Mouse (Mus musculus): ENCODE measurements at regions not wholly inside any gene's neighbourhood (a gene's known extent, or its start where the extent isn't known, plus 50 kb on each side); places are given as distances from the start of the nearest gene placed in this dataset.
"Not testable (repeated sequence)": the region's sequence is repeated elsewhere in the genome, so short reads cannot be mapped to it uniquely, and the experiment has no call there.

DNA sequence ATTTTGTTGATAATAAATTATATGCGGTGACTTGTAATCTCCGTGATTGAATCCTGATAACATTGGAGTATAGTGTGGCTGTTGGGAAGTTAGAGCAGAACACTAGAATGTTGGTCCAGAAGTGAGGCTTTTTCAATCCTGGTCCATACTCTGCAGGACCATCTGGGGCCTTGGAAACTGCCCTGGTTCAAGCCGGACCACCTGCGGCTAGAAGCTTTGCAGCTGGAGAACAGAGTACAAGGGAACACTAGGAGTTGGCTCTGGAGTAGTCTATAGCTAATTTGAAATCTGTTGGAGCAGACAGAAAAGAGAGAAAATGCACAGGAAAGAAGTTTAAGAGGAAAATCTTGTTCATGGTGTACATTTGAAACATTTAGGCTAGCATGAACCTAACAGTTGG, 79.0 kb downstream of the Casp12 start:
- in situ Hi-C loops (cut with MboI, MseI): no loop called here

DNA sequence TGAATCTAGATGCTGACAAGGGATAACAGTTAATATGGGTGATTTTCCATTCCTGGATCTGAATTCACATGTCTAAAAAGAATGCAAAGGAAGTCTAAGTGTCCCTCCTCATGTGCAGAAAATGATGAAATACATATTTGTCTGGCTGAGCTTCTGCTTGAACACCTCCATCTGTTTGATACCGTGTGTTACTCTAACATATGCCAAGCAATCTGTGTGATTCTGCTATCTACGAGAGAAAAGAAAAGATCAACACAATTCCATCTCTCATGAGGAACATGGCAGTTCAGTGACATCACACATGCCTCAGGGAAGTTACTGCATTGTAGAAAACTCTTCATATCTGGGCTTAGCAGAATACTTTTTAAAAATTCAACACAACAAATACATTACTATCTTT, 103.0 kb downstream of the Casp12 start:
- in situ Hi-C loops (cut with MboI, MseI): no loop called here

DNA sequence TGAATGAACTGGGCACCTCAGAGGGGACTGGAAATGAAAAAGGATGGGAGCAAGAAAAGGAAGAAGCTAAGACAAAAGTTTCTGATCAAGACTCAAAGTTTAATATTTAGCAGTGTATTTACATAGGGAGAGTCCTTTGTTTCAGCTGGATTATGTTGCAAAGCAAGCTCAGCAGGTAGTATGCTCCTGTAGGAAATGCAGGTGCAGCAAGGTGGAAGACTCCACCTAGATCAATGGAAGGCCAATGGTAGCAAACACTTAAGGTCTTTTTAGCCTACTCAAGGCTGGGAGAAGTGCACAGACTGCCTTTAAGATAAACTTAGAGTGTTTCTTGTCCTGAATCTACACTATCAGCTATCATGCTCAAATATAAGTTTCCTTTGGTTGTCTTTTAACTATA, 111.4 kb downstream of the Casp12 start:
- in situ Hi-C loops (cut with MboI, MseI): no loop called here

DNA sequence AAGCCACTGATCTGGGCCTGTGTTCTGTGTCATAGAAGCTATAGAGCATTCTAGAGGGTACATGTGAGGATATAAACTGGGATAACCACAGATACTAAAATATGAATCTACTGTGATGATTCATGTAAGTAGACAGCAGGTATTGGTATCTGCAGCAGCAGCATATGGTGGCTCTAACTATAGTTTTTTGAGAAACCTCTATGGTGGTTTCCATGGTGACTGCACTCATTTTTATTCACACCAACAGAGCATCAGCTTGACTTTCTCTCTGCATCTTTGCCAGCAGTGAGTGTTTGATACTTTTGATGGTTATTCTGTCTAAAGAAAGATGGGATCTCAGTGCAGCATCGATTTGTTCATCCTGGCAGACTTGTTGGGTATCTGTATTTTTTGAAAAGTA, 126.8 kb downstream of the Casp12 start:
- in situ Hi-C loops (cut with MboI, MseI): no loop called here

DNA sequence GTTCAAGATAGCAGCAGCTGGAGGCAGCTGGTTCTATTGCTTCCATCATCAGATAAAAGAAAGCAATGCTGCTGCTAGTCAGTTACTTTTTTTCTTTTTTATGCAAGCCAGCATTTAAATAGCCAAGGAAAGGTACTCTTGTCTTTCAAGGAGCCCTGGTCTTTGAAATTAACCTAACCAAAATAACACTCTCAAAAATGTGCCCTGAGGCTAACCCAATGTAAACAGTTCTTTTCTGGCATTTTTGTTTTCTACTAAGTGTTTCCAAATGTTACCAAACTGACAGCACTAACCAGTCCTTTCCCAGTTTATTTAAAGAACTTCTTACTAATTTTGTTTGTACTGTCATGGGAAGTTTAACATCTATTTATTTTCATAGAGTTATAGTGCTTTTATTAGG, 129.0 kb downstream of the Casp12 start:
- in situ Hi-C loops (cut with MboI, MseI): no loop called here

DNA sequence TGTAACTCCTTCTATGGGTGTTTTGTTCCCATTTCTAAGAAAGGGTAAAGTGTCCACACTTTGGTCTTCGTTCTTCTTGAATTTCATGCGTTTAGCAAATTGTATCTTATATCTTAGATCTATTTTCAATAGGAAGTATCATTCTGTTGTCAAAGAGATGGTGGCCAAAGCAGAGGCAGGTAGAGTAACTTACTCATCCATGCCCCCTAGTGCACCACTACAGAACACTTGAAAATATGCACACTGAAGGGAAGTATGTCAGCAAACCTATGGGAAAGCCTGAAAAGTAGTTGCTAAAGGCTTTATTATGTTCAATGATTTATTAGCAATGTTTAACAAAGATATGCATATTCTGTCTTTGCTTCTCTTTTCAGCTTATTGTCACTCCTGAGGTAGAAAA, 140.0 kb downstream of the Casp12 start:
- in situ Hi-C loops (cut with MboI, MseI): no loop called here

DNA sequence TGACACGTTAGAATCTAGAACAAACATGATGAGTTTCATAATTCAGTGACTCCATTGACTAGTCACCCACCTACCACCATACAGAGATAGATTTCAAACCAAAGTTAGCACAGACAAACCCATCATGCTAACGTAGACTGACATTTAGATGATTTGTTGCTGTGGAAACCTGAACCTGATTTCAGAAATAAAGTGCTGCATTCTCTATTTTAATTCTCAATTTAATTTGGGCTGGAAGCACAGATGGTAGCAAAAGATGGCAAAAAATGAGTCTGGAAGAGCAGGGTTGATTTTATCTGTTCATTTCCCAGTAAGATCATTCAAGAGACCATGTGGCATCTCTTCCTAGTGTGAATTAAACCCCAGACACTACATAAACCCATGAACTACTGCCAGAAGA, 151.6 kb downstream of the Casp12 start:
- in situ Hi-C loops (cut with MboI, MseI): no loop called here

DNA sequence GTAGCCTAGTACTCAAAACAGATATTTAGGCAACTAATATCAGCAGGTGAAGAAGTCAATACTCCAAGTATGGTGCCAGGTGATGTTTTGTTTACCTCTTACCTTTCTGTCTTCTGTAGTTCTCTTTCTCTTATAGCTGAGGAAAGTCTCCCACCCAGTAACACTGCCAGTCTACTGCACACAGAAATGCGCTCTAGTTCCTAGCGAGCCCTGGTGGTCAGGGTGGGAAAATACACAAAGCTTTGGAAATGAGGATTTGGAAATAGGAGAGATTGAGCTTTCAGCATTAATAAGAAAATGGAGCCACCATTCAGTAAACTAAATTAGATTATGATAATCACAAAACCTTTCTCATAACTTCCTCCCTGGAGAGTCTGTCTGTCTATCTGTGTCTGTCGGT, 153.1 kb downstream of the Casp12 start:
- in situ Hi-C loops (cut with MboI, MseI): no loop called here

DNA sequence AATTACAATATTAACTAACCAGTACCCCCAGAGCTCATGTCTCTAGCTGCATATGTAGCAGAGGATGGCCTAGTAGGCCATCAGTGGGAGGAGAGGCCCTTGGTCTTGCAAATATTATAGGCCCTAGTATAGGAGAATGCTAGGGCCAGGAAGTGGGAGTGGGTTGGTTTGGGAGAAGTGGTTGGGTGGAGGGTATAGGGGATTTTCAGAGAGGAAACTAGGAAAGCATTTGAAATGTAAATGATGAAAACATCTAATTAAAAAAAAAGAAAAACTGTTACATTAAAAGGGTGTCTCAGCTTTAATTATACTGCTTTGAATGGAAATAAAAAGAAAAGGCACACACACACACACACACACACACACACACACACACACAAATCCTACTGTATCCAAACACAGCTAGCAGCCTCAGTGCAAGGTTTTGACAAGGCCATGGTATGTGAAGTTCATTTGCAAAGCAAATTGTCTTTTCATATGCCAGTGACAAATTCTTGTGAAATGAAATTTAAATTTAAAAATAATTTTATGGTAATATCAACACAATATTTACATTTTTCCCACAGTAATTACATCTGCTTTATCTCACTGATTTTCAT, 180.6 kb downstream of the Casp12 start:
- in situ Hi-C loops (cut with MboI, MseI): no loop called here

DNA sequence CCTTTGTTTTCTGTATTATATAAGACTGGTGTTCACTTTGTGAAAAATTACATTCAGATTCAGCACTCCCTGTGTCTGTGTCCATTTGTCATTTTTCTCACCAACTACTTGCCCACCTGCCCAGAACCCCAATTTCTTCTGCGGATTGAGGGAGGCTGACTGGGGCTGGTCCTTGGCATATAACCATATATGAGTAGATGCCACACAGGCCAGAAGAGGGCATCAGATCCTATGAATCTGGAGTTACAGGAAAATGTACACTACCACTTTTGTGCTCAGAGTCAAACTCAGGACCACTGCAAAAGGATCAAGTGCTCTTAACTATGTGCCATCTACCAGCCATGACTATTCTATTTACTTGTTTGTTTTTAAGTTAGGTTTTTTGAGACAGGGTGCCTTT, 197.4 kb downstream of the Casp12 start:
- in situ Hi-C loops (cut with MboI, MseI): no loop called here

DNA sequence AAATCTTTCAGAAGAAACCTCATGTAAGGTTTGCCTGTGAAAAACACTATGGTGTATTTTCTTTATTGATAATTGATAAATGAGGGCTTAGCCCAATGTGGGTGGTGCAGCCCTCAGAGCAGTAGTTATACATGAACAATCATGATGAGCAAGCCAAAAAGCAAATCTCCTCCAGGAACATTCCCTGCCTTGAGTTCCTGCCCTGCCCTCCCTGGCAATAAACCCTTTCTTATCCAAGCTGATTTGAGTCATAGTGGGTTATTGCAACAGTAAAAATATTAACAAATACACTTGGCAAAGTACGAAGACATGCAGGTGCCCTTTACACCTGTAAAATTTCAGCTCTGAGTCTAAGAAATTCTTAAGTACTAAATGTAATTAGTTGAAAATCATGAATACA, 229.8 kb downstream of the Casp12 start:
- in situ Hi-C loops (cut with MboI, MseI): no loop called here

DNA sequence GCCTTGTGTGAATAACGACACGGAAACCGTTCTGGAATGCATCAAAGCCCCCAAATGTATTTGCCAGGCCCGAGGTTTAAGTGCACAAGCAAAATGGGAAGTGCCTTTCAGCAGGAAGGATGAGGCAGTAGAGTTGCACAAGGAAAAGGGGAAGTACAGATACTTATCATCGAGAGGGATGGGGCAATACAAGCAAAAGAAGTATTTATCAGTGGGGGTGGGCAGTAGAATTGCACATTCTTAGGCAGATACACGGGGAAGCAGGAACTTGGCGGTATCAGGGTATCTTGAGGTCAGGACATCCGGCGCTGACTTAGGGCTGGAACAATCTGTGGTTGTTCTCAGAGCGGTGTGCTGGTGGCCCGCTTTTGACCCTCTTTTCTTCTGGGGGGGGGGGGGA, 232.9 kb downstream of the Casp12 start:
- in situ Hi-C loops (cut with MboI, MseI): not testable (repeated sequence)

DNA sequence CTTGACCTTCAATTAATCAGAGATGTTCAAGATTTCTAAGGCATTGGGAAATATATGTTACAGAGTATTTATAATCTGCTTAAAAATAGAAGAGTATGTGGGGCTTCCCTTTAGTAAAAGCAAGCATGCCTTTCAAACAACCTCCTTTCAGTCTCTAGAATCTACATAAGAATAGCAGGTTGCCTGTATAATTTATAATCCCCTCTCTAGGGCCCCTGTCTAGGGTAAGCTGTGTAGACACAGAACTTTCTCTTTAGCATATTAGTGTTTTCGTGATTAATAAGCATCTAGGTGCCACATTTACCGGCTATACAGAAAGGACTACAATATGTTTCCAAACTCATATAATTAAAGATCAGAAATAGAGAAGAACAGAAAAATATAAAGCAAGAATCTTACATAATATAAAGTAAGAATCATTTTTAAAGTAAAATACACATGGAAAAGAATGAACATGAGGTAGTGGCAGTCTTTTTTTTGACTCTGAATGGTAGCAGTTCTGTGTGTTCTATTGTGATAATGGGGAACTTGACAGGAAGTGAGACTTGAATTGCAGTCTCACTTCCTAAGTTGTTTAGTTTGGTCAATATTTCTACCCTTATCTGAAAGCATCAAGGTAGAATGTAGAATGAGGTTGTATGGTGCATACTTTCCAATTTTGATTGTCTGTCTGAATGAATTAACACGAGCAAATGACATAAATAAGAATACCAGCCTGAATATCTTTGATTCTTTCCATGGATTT, 250.8 kb downstream of the Casp12 start:
- in situ Hi-C loops (cut with MboI, MseI): loop anchor here (10.0 kb wide), 1 partner anchor 1939 kb away; no protein-coding TSS in a partner anchor

DNA sequence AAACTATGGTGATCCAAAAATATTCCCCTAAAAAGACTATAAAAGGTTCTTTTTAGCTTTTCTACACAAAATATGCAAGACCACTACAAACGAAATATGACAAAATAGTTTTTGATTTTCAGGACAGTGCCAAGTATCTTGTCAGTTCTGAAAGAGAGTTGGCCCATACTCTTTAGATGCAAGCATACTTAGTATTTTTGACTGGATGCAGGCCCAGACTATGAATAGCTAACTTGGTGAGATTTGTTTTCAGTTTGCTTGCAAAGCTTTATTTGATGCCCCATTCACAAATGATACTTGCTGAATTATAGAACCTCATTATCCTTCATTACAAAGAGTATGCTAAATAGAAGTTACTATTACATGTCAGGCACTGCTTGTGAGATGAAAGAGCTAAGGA, 258.8 kb downstream of the Casp12 start:
- in situ Hi-C loops (cut with MboI, MseI): no loop called here

DNA sequence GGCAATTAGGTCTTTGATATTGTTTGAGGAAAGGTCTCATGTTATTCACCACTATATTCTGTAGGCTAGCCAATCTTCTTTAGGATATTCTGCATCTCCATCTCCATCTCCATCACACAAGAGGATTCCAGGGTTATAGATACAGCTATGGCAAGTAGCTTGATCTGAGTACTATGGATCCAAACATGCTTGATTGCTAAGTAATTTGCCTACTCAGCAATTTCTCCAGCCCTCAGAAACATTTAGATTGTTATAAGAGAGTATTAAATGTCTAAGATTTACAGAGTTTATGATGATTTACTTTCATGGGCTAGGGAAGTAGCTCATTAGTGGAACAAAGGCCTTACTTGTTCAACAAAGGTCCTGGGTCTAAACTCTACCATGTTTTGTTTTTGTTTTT, 259.8 kb downstream of the Casp12 start:
- in situ Hi-C loops (cut with MboI, MseI): no loop called here

DNA sequence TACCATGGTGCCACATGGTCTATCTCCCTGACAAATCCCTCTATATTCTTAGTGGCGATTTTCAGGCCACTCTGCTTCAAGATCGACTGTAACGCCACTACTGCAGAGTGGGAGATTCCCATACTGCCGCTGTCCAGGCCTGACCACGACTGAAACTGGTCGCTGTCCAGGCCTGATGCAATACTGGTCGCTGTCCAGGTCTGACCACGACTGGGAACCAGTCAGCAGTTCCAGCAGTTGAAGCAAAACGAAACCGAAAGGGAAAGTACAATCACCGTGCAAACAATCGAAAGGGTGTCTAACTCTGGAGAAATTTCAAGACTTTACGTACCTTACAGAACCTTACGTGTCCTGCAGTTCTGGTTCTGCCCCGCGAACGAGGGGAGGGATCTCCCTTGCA, 271.5 kb downstream of the Casp12 start:
- in situ Hi-C loops (cut with MboI, MseI): no loop called here

DNA sequence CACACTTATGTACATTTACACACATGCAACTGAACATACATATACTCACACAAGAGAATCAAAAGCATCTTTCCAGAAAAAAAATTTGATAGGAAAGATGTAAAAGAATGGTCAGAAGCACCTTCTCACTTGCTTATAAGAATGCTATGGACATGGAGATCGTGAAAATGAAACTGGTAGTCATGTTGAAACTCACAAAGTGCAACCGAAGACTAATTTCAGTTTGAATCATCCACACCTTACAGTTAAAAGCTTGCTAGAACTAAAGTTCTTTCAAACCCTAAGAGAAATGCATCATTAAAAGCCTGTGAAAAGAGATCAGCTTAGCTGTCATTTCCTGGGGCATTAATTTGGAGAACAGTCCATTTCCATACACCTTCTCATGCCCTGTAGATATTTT, 278.2 kb downstream of the Casp12 start:
- in situ Hi-C loops (cut with MboI, MseI): loop anchor here (10.0 kb wide), 1 partner anchor 1599 kb away; no protein-coding TSS in a partner anchor

DNA sequence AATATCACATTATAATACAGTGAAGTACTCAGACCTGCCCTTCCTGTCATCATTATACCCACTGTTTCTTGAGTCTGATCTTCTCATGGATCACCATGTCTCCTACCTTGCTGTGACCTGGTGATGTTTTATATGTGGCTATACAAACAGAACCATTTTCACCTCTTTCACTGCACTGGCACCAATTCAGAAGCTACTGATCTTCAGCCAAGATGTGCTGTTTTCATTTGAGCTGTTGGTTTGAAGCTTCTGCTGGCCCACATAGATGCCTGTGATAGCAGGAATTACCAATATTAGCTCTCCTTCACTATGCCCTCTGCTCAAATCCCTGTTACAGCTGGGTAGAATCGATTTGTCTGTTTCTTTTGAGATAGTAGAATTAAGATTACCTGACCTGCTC, 282.3 kb downstream of the Casp12 start:
- in situ Hi-C loops (cut with MboI, MseI): loop anchor here (10.0 kb wide), 1 partner anchor 1603 kb away; no protein-coding TSS in a partner anchor

DNA sequence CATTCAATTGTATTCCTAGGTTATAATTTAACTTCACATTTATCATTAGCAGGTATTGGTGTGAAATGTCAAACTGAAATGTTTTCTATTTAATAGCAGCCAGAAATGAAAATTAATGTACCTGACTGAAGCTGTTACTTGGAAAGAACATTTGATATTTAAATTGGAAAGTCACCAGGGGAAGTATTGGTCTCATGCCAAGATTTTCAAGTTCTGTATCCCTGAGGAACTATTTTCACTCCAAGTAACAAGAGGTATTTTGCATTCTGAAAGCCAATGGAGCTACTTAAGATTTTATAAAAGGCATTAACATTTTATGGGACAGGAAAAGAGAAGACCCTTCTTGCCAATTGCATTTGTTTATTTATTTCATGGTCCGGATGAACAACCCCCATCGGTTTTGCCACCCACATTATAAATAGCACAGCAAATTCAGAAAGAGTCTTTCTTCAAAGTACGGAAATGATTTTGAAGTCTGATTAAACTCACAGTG, 289.3 kb downstream of the Casp12 start:
- in situ Hi-C loops (cut with MboI, MseI): no loop called here

DNA sequence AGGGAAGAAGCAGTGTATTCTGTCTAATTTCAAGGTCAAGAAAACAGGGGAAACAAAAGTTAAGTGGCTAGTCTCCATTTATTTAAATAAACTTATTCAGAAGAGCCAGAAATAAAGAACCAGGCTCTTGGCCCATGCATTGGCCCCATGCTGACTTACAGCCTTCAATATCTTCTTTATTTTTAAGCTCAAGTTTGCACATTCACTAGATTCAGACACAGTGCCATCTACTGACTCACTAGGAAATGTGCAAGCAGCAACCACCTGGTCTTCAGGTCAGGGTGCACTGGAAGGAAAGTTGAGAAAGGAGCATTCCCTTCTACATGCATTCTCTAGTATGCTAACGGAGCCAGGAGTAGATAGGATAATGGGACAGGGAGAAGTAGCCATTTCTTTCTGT, 289.7 kb downstream of the Casp12 start:
- in situ Hi-C loops (cut with MboI, MseI): no loop called here

DNA sequence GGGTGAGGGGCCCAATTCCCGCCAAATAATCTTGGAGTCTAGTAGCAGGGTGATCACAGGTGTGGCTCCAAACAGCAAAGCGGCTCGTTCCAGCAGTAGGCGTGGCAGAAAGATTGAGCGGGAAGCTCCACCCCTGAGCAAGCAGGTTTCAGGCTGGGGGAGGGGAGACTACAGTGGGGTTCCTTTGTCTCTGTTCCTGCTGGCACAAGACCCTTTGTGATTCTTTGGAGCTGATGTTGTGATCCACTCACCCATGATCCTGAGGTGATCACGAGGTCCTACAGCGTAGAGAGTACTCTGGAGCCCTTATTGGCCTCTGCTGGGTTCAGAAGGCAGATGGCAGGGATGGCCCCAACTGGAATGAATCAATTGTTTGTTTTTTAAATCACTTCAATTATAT, 318.7 kb downstream of the Casp12 start:
- in situ Hi-C loops (cut with MboI, MseI): no loop called here

DNA sequence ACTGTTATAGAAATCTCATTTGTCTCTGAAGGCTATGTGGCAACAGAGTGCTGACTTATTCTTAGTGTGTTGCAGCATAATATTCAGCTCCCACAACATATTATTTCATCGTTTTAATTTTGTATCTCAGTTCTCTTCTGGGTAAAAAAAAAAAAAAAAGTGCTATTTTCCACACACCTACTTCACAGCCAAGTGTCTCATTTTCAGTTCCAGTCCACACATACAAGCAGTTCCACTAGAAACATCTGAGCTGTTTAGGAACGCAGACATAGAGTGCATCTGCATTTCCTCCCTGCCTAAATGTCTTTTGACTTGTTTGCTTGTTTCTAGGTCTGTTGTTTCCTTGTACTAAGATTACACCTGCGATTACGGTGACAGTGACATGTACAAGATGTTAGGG, 328.3 kb downstream of the Casp12 start:
- in situ Hi-C loops (cut with MboI, MseI): no loop called here

DNA sequence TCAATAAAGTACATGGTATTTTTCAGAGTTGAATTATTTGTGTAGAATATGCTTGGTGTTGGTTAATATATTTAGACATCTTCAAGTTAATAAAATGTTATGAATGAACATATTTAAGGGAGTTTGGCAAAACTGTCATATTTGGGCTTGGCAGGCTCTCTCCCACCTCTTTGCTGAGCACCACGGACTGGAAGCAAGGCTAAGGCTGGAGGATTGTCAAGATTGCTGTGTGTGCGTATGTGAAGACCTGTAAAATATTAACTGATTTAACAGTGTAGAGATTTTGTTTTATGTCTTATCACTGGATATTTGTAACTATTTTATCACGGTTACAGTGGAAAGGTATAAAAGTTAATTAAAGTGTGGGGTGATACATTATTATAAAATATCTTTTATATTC, 363.3 kb downstream of the Casp12 start:
- in situ Hi-C loops (cut with MboI, MseI): no loop called here
